Mouse (Mus musculus) liver, adult 10 weeks (tissue): Measurements from ENCODE around the gene Zfp967. TPM values are rescaled to one million over a fixed set of nuclear protein-coding genes. Genes with fewer than 3 reads are reported as not detected.

ENCODE experiments used
- polyA plus RNA-seq: library from polyadenylated mRNA; stranded (reverse); fragments of 350-450 nt; fragmentation: Illumina TruSeq; extraction: RNeasy Lipid Tissue Mini Kit (QIAGEN cat#74804); gene quantifications from one replicate; pipeline ENCODE4 v1.2.3, GENCODE M21; 2014; ENCODE audit warnings: low read depth, low replicate concordance

The Zfp967 gene
- not detected for polyA plus RNA-seq

GRCm38 (mm10) chr2:176520756-176521155, at the start of gene Zfp967:
Gene Zfp967 (plus strand): TSS chr2:176521056.

GRCm38 (mm10) chr2:176486683-176487082, 34.2 kb upstream of the Zfp967 start, which contains the start of gene Gm14434:
Gene Gm14434 (minus strand): TSS chr2:176486783.

Other genes with a start within 250 kb of the Zfp967 start
- gene Gm11009, start 201.6 kb upstream of the Zfp967 start, polyA plus RNA-seq = not detected
- gene Gm14435, start 97.5 kb upstream of the Zfp967 start, polyA plus RNA-seq = 11.0 TPM
- gene Gm14434, start 34.3 kb upstream of the Zfp967 start, polyA plus RNA-seq = 5.2 TPM
- gene Gm14308, start 115.3 kb downstream of the Zfp967 start, polyA plus RNA-seq = 4.1 TPM
- 16.3 TPM for gene Zfp973, start 149.5 kb downstream of the Zfp967 start, polyA plus RNA-seq
- gene Gm14305, start 187.3 kb downstream of the Zfp967 start, polyA plus RNA-seq = 31.1 TPM